Mouse (Mus musculus) erythroblast, embryonic 14.5 days (primary cell): Measurements from ENCODE around the gene Slc41a2.

Experiments
- GATA1 ChIP-seq: IDR thresholded peaks from 2 replicates; pipeline ENCODE4 v1.6.1; 2012; ENCODE audit warnings: low read length, inconsistent platforms, mixed read lengths
- TAL1 ChIP-seq: IDR thresholded peaks from 3 replicates; pipeline ENCODE4 v1.6.1; 2012; ENCODE audit warnings: low read length, inconsistent platforms, mixed read lengths

- TF ChIP-seq TAL1: no peak
- no peak for TF ChIP-seq GATA1
Observed at GRCm38 (mm10) chr10:83326648-83327285, 10.9 kb downstream of the Slc41a2 start.
